Mouse (Mus musculus) ES-Bruce4 (cell line): ENCODE data around the gene Dnajb9. TPM values are rescaled to one million over a fixed set of nuclear protein-coding genes. Genes with fewer than 3 reads are reported as not detected.

ENCODE experiments used
- H3K27ac ChIP-seq: 2 replicates; pipeline ENCODE4 v1.5.1; 2012; ENCODE audit warnings: low read length, inconsistent platforms; ENCODE audit not compliant: insufficient read depth
- H3K27me3 ChIP-seq: 2 replicates; pipeline ENCODE4 v1.6.1; 2012; ENCODE audit warnings: mild to moderate bottlenecking, low read length, inconsistent platforms; ENCODE audit not compliant: control insufficient read depth, poor library complexity, insufficient read depth, severe bottlenecking
- H3K36me3 ChIP-seq: 2 replicates; pipeline ENCODE4 v1.6.1; 2012; ENCODE audit warnings: inconsistent platforms, mild to moderate bottlenecking, low read length, moderate library complexity; ENCODE audit not compliant: control insufficient read depth, poor library complexity, insufficient read depth, severe bottlenecking
- H3K4me1 ChIP-seq: one replicate; pipeline ENCODE4 v1.8.1; 2011; ENCODE audit warnings: low read length; ENCODE audit not compliant: control insufficient read depth, insufficient read depth
- H3K4me3 ChIP-seq: 2 replicates; pipeline ENCODE4 v1.5.1; 2011; ENCODE audit warnings: low read depth, mild to moderate bottlenecking, low read length
- H3K9ac ChIP-seq: 2 replicates; pipeline ENCODE4 v1.6.1; 2012; ENCODE audit warnings: low read depth, mild to moderate bottlenecking, inconsistent platforms; ENCODE audit not compliant: poor library complexity, severe bottlenecking
- H3K9me3 ChIP-seq: replicated peaks from 2 replicates; pipeline ENCODE4 v1.6.1; 2012; ENCODE audit warnings: mild to moderate bottlenecking, low read length, inconsistent platforms; ENCODE audit not compliant: control insufficient read depth, poor library complexity, insufficient read depth, severe bottlenecking
- CTCF ChIP-seq: IDR thresholded peaks from one replicate; pipeline ENCODE4 v1.8.1; 2011; ENCODE audit warnings: low read depth, low read length
- EP300 ChIP-seq: IDR thresholded peaks from 2 replicates; pipeline ENCODE4 v1.6.1; 2011; ENCODE audit warnings: low read depth, low read length; ENCODE audit not compliant: insufficient read depth
- POLR2A ChIP-seq: IDR thresholded peaks from one replicate; pipeline ENCODE4 v1.8.1; 2011; ENCODE audit warnings: low read length; ENCODE audit not compliant: insufficient read depth
- polyA plus RNA-seq: library from polyadenylated mRNA; stranded (reverse); fragments of >200 nt; gene quantifications from 2 replicates; pipeline ENCODE4 v1.2.4, GENCODE M21; 2011; ENCODE audit warnings: low read depth; ENCODE audit not compliant: missing spikeins, insufficient read depth, insufficient read length

Gene Dnajb9
- 14.2 and 14.3 TPM in 2 replicates for polyA plus RNA-seq

DNA sequence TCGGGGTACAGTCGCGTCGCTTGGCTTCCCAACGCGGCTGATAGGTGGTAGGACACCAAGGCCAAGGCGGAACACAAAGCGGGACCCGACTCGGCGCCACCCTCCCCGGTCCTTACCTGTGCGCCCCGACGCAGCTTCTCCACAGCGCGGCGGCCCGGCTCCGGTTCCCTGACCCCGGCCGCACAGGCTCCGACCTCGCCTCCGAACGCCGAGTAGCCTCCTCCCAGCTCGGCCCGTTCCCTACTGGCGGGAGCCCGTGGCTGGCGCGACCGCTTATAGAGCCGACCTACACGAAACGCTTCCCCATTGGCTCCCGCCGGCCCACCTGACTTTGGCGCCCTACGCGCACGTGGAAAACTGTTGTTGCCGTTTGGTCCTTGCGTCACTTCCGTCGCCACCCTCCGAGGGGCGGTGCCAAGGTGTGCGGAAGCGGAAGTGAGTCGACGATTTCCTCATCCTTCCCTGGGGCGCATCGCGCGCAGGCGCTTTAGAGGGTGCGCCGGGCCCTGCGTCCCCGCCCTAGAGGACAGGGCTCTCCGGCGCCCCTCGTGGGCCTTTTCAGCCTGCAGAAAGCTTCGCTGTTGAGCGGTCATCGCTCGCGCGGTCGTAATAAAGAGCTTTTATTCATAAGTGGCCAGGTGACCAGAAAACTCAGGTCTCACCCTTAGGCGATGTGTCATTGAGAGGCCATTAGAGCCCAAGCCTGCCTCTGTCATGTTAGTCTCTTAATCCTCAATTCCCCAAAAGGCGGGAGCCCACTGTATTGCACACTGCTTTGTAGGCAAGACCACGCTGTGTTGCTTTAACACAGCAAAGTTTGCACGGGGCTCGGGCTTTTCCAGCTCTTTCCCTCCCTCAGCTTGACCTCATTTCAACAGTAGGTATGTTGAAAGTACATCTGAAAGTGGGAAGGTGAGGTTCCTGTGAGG lies at the start of gene Dnajb9:
Gene Dnajb9, minus strand, starts transcription at position 503 of the 929 bp plus-strand sequence.
- peaks cover 8% of the 10 kb centered on the region for H3K36me3 ChIP-seq
- peak; percentile 88 for TF ChIP-seq POLR2A
- peak; percentile 41 for TF ChIP-seq CTCF
- TF ChIP-seq EP300, result peak; percentile 21; the same call in 1 of the 2 replicates
- no peaks in the 10 kb centered on the region for H3K9me3 ChIP-seq

DNA sequence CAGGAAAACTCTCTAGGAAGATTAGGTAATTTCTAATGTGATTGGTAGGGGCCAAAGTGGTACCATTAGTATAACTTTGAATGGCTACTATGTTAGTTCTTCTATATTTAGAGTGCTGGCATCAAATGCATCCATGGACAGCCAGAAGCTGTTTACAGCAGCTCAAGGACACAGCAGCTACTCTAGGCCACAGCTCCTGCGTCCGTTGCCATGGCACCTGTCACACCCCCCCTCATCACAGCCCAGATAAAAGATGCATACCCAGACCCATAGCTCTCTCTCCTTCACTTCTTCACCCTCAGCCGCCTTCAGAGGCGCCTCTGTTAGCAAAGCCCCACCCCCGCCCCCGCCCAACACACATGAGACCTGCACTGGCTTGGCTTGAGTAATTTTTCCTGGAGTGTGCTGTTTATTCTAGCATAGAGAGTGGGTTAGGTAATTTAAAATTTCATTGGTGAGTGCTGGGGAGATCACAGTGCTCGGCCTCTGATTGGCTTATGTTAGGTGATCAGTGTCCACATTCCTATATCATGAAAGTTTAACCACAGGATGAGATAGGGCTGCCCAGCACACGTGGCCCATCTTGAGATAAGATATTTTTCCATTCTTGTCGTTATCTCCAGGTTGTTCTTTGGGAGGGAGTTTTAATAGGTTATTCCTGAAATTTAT lies 38.3 kb upstream of the Dnajb9 start:
- H3K27me3 ChIP-seq, result no peaks in the 10 kb centered on the region
- H3K36me3 ChIP-seq, result no peaks in the 10 kb centered on the region
- no peaks in the 10 kb centered on the region for H3K4me1 ChIP-seq
- H3K27ac ChIP-seq, result no peak overlapping the region
- no peak for TF ChIP-seq POLR2A
- no peak for TF ChIP-seq CTCF
- no peak for TF ChIP-seq EP300
- no peaks in the 10 kb centered on the region for H3K9me3 ChIP-seq
- H3K4me3 ChIP-seq, result no peak overlapping the region
- H3K9ac ChIP-seq, result no peak overlapping the region

More for the DNA sequence above, at the start of gene Dnajb9:
- 0 out of 2 replicates have a peak within 1 kb of the TSS, but pooled peaks have one; percentile 10 for H3K27ac ChIP-seq
- peak within 1 kb of the TSS; percentile 84 for H3K4me3 ChIP-seq
- H3K27me3 ChIP-seq, result no peaks in the 10 kb centered on the region
- H3K9ac ChIP-seq, result peak within 1 kb of the TSS; percentile 89
- no peaks in the 10 kb centered on the region for H3K4me1 ChIP-seq

DNA sequence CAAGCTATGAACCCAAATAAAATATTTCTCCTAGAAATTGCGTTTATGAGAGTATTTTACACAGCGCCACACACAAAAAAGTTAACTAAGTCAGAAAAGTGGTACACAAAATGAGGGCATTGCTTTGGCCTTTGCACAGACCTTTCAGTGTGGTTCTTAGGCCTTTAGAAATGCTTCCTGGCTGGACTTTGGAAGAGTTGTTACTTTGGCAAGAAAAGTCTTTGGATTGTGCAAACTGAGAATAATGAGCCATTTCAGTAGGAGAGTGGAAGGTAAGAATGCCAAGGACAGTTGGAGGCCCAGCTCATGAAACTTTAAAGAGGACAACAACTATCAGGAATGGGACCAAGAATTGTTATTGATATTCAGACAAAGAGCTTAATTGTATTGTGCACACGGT lies 35.6 kb upstream of the Dnajb9 start:
- Histone ChIP-seq H3K9me3 (no peaks in the 10 kb centered on the region), H3K36me3 (no peaks in the 10 kb centered on the region), H3K9ac (no peak overlapping the region), H3K27ac (no peak overlapping the region), H3K27me3 (no peaks in the 10 kb centered on the region), H3K4me3 (no peak overlapping the region), H3K4me1 (no peaks in the 10 kb centered on the region)
- TF ChIP-seq POLR2A (no peak), EP300 (no peak), CTCF (no peak)

- Histone ChIP-seq H3K4me3 (no peak overlapping the region), H3K9ac (no peak overlapping the region), H3K4me1 (no peaks in the 10 kb centered on the region), H3K9me3 (no peaks in the 10 kb centered on the region), H3K27ac (no peak overlapping the region), H3K36me3 (no peaks in the 10 kb centered on the region), H3K27me3 (no peaks in the 10 kb centered on the region)
- TF ChIP-seq EP300 (no peak), POLR2A (no peak), CTCF (no peak)
These were observed 32.3 kb upstream of the Dnajb9 start for GRCm38 (mm10) chr12:44242407-44242806.

- H3K27ac ChIP-seq, result no peak overlapping the region
- no peak overlapping the region for H3K9ac ChIP-seq
- no peaks in the 10 kb centered on the region for H3K27me3 ChIP-seq
- H3K4me3 ChIP-seq, result no peak overlapping the region
- TF ChIP-seq POLR2A, result no peak
- no peak for TF ChIP-seq EP300
- TF ChIP-seq CTCF, result no peak
- H3K4me1 ChIP-seq, result no peaks in the 10 kb centered on the region
- no peaks in the 10 kb centered on the region for H3K36me3 ChIP-seq
- H3K9me3 ChIP-seq, result no peaks in the 10 kb centered on the region
These were observed 31.0 kb upstream of the Dnajb9 start for GRCm38 (mm10) chr12:44241090-44241489.
